Mouse (Mus musculus) lung, postnatal 0 days (tissue): ENCODE data around the gene Fam89a.

Experiments used
- CTCF ChIP-seq: IDR thresholded peaks from 2 replicates; pipeline ENCODE4 v1.5.1; 2016; ENCODE audit warnings: antibody characterized with exemption, mild to moderate bottlenecking
- EP300 ChIP-seq: IDR thresholded peaks from 2 replicates; pipeline ENCODE4 v1.6.1; 2016; ENCODE audit warnings: antibody characterized with exemption, mild to moderate bottlenecking, control low read depth

GRCm38 (mm10) chr8:124792708-124793107 lies 41.1 kb upstream of the Fam89a start, which contains the start of gene Trim67:
- TF ChIP-seq CTCF (no peak), EP300 (no peak)
